Mouse (Mus musculus): Measurements from ENCODE around the gene Grik2.
"Not testable (repeated sequence)": the region's sequence is repeated elsewhere in the genome, so short reads cannot be mapped to it uniquely, and the experiment has no call there.

Grik2 gene

DNA sequence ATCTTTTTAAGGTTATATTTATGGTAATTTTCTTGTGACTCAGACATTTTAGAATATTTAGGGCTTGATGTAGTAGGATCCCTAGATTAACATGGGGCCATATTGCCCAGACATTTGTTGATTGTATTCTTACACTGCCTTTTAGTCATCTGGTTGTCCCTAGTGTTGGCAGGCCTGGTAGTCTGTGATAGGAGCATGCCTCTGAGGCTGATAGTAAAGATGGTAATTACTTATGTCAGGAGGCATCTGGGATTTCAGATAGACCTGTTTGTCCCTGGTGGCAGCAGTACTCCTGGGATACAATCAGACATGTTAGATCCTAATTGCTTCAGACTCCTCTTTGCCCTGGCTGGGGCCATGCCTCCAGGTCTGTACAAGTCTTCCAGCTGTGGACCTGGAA lies 423.3 kb downstream of the Grik2 start:
- DNase-seq (ENCODE audit: low spot score in 2 of 2) = no peak

DNA sequence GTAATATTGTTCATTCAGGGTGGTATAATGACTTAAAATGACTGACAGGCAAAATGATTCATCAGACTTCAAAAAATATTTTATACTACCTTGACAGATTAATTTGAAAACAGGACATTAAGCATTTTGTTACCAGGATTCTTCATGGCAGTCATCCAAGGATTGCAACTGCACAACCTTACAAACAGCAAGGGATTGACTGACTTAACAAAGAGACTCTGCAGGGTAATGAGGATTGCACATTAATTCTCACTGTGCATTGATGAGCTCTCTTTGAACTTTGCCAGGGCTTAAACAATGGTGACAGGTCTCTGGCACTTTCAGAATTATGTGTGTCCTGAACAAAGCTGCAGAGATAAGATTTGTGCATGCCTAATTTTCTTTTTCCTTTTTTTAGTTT lies 466.2 kb downstream of the Grik2 start:
- DNase-seq (ENCODE audit: low spot score in 2 of 2) = no peak

DNA sequence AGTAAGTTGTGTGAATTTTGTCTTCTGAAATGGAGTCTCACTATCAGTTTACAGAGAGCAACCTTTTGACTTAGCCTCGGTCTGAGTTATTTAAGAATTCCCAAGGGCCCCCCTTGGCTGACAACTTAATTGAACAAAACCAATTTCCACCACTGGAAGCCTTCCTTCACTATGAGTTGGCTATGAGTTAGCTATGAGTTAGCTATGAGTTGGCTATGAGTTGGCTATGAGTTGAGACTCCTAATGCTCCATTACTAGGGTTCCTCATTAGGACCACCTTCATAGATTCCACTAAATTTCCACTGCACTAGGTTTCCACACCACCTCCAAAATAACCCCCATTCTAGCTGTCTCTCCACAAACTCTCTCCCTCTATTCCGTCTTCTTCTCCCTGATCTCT lies 468.7 kb downstream of the Grik2 start:
- DNase-seq (ENCODE audit: low spot score in 2 of 2) = no peak

DNA sequence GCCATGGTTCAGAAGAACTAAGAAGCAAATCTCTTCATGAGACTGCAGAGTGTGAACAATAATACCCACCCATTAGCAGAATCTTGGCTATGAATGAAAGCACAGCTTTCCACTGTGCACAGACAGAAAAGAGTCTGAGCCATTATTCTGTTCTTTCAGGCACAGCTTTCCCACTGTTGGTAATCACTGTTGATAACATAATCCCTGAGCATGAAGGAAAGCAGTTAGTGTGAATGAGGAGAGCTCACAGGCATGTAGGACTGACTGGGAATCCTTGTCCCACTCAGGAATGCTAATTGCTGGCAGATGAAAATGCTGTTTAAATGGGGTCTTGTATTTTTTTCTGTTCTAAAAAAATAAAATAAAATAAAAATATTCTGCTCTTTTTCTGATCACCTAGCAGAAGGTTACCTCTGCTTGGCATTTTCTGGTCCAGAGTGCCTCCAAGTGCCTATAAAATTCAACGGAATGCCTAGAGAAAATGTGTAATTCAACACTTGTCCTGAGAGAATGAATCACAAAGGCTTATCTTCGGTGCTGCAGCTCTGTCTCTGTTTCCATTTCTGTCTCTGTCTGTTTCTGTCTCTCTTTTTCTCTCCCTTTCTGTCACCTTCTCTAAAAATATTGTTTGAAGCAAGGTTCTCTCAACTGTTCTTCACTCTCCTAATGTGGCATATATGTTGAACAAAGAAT lies 532.2 kb downstream of the Grik2 start:
- DNase-seq (ENCODE audit: low spot score in 2 of 2) = no peak

DNA sequence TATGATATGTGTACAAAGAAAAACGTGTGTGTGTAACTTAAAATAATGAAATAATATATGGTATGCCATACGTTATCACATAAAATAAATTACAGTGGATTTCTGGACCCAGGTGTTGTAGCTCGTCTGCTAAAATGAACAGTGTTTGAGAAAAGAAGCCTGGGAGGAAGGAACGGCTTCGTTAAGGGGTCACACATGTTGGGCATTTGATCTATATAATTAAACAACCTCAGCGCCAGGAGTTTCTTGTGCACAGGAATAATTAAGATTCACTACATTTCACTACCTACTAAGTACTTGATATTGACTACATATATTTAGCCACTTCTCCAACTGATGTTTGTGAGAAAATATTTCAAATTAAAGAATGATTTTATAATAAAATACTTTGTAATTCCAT lies 551.2 kb downstream of the Grik2 start:
- not testable (repeated sequence) for DNase-seq (ENCODE audit: low spot score in 2 of 2)

DNA sequence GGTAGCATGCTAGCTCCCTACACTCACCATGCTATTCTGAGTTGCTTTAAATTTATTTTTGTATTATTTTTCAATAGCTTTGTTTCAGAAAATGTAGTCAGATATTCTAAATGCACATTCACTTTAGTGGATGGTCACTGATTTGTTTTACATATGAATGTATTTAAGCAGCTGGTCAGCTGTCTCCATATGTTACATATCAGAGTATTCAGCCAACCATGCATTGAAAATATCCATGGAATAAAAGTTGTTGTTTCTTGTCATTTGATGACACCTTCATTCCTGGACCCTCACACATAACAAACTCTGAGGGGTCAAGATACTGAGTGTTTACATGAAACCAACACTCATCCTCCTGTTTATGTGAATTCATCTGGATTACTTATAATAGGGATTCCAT lies 551.7 kb downstream of the Grik2 start:
- not testable (repeated sequence) for DNase-seq (ENCODE audit: low spot score in 2 of 2)

DNA sequence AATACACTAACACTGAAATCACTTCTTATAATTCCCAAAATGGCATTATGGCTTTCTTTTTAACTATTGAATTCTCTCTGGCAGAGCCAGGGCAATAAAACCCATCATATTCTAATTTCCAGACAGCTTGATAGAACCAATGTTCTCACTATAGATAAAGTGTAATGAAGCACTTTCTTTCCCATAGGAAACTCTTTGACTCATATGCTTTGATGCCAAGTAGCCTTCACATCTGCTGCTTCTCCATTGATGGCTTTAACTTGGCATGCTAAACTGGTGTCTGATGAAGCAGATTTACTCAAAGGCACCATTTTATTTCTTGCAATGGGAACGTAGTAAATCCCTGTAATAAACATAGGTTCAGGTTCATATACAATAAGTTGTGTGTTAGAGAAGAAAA lies 568.5 kb downstream of the Grik2 start:
- DNase-seq (ENCODE audit: low spot score in 2 of 2) = no peak

DNA sequence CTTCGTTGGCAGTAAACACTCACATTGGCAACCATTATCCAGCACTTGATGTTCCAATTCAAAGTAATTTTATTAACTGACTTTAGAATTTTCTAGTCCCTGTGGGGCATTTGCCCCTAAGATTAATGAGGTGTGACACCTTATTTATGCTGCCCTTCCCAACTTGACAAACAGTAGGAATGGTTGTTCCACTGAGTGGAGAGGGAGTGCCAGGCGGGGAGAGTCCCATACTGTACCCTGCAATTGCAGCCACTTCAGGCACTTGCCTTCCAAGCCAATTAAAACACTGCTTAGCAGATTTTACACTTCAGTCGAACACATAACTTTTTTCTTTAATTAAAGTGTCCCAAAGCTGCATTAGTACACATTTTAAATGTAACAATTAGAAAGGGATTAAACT lies 568.9 kb downstream of the Grik2 start:
- DNase-seq (ENCODE audit: low spot score in 2 of 2) = no peak

DNA sequence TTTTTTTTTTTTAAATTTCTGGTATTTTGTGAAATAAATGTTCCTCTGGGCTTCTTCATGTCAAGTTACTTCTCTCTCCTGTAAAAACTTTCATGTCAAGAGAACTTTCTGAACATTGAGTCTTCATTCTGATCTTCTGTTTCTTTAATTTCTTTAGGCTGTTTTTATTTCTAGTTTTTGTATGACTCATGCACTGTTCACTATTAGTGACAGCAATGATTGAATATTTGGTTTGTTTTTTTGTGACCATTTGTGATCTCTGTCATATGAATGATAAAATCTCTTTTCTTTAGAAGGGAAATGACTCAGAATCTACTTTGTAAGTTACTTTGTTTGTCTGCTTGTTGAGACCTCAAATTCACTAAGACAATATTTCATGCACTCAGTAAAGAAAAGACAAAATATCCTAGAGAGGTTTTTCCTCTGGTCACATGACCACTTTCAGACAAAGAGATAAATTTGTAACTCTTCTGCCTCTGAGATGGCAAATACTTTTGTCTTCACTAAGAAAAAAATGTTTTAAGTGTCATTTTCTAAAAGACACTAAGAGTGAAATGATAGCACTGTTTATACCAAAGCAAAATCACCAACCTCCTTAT lies 596.7 kb downstream of the Grik2 start:
- no peak for DNase-seq (ENCODE audit: low spot score in 2 of 2)

DNA sequence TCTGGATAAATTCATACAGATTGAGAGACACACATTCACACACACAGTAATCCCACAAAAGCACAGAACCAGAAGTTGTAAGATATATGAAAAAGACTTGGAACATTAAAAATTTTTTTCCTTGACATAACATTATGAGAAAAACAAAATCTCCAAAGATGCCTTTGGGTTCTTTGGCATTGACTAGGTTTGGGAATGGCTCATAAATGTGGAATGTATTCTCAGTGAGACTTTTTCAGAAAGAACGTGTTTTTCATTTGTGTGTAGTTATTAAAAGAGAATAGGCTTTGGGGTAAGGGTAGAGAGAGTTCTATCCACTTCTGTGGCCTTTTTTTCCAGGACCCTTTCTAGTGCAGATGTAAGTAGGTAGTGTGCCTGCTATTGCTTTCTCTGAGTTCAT lies 597.3 kb downstream of the Grik2 start:
- DNase-seq (ENCODE audit: low spot score in 2 of 2) = no peak

DNA sequence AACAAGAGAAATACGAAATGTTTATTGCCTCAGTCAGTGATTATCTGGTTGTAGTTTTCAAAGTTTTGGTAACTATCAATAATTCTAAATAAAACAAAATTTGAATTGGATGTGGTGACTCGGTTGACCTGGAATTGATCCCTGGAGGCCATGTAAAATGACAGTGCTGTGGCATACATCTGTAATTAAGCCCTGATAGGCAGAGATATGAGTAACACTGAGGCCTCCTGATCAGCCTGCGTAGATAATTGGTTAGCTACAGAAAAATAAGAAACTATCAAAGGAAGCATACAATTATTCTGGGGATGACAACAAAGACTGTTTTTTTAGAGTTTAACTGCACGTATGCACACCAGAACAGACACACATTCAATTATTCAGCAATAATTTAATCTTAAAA lies 634.4 kb downstream of the Grik2 start:
- no peak for DNase-seq (ENCODE audit: low spot score in 2 of 2)

DNA sequence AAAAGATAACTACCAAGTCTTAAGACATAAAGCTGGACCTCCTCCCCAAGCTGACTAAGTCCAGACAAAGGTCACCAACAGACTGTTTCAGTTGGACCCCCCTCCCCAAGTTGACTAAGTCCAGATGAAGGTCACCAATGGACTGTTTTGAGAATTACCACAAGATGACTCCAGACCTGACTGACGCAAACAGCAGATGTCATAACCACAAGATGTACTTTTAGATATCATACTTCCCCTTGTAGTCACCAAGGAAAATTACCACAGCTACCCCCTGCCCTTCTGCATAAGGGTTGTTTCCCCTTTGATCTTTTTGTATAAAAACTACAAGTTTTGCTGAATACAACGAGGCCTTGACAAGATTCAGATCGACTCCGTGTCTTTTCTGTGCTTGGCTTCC lies 637.1 kb downstream of the Grik2 start:
- not testable (repeated sequence) for DNase-seq (ENCODE audit: low spot score in 2 of 2)

DNA sequence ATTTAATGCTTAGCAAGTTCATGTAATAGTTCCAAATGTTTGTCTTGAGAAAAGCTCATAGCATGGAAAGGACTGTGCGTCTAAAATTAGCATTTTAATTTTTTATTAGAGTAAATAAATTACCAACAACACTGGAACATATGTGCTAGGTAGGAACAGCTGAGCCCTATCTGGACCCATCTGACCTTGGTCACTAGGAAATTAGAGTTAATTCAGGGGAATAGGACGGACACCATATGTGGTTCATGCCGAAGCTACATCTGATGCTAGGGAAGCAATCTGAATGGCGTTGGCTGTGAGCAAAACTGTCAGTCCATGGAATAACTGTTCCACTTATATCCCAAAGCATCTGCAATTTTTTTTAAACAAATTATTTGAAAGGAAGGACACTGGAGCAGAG lies 638.9 kb downstream of the Grik2 start:
- DNase-seq (ENCODE audit: low spot score in 2 of 2) = no peak

DNA sequence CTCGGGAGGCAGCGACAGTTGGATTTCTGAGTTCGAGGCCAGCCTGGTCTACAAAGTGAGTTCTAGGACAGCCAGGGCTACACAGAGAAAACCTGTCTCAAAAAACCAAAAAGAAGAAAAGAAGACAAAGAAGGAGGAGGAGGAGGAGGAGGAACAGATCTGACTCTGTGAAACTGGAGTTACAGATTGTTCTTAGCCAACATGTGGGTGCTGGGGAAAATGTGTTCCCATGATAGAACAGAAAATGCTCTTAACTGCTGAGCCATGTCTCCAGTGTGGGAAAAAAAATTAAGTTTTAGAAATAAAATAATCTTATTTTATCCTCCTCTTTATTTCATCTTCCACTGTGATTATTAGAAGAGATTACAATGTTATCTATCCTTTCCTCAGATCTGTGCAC lies 645.9 kb downstream of the Grik2 start:
- DNase-seq (ENCODE audit: low spot score in 2 of 2) = no peak

DNA sequence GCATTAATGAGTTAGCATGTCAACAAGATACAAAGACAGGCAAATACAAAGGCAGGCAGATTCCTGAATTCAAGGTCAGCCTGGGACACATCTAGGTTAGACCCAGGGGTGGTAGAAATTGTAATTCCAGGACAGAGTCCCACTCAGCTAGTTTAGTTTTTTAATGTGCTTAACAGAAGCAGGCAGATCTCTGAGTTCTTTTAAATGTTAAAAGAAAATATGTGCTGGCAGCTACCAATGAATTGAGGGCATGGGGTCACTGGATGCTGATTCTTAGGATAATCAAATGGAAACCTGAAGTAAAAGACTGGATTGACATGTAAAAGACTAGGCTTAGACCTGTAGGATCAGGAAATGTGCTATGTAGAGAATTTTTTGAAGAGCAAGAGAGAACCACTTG lies 651.8 kb downstream of the Grik2 start:
- no peak for DNase-seq (ENCODE audit: low spot score in 2 of 2)

DNA sequence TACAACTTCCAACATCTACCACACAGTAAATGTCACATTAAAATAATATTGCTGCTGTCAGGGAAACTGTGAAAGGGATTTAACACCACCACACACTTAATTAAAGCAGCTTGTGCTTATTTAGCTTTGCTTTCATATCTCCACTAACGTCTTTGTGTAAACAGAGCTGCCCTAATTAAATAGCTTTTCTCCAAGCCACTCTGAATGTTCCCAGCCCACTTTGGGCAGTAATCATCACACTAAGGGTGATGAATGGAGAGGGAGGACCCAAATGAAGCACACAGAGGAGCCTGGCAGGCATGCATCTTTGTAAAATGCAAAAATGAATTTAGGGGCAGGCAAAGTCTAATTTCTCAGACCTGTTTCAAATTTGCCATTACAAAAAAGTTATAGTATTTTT lies 657.3 kb downstream of the Grik2 start:
- no peak for DNase-seq (ENCODE audit: low spot score in 2 of 2)

DNA sequence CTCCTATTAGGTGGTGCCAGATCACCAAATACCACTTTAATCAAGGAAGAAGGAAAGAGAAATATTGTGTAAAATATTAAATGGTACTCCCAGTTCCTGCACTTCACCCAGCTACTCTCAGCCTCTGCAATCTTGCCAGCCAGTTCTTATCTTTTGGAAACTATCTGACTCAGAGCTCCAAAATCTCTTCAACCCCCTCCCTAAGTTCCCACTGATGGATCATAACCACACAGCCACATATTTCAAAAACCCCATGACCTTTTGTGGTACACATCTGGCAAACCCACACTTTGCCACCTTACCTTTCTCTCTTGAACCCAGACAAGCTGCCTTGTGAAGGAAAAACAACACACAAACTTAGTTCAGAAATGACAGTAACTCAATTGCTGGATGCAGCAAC lies 738.2 kb downstream of the Grik2 start:
- DNase-seq (ENCODE audit: low spot score in 2 of 2) = no peak

DNA sequence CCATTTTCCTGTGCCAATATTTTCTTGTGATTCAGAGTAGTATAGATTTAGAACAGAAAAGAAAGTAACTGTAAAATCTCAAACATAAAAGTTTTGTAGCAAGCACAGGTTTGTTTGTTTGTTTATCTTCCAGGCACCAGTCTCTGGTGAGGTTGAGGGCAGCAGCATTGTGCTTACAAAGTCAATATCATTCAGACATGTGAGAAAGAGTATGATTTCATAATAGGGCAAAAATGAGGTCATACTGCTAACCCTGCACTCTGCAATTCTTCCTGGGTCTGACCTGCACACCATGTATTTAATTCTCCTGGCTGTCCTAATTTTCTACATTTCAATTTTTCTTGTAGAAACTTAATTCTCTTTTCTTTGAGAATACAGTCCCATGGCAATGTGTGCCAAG lies 739.2 kb downstream of the Grik2 start:
- no peak for DNase-seq (ENCODE audit: low spot score in 2 of 2)

Data from spleen, postnatal 14 days (tissue).